Mouse (Mus musculus): ENCODE measurements at regions not wholly inside any gene's neighbourhood (a gene's known extent, or its start where the extent isn't known, plus 50 kb on each side); places are given as distances from the start of the nearest gene placed in this dataset.

DNA sequence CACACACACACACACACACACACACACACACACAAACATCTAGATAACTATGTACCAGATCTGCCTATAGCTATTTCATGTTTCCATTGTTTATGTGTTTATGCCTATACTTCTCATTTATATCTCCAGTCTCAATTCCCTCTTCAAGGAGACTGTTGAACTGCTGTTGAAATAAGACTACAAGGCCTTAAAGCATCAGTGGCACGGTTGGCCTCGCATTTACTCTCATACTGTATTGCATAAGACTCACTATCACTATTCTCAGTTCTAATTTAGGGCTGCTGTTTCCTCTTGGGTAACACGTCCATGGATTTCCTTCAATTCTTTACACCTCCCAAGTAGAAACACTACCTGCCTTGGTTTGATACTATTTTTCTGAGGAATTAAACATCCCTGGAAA, 414.5 kb upstream of the Ube2e3 start:
- no peak for TF ChIP-seq CTCF (IDR thresholded peaks at IDR 0.05)
- intact Hi-C loops (cut with DNase I): no loop called here
- no peak for DNase-seq
- H3K4me3 ChIP-seq: no peak overlapping the region
- no peak overlapping the region for H3K27ac ChIP-seq

DNA sequence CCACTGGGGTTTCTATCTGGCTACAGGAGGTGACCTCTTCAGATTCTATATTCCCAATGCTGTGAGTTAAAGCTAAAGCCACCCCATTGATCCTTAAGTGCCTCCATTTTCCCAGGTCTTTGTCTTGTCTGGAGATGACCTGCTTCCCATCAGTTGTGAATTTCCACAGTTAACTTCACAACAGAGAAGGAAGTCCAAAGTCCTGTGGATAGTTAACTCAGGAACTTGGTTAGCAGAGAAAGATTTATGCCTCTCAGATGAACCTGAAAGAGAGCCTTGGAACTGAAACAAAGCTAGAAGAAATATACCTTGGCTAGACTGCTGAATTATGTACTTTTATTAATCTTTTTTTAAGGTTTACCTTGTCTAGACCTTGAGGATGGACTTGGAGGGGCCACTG, 431.1 kb upstream of the Ube2e3 start:
- DNase-seq: no peak
- TF ChIP-seq CTCF (IDR thresholded peaks at IDR 0.05): no peak
- intact Hi-C loops (cut with DNase I): no loop called here
- H3K27ac ChIP-seq: no peak overlapping the region
- H3K4me3 ChIP-seq: no peak overlapping the region

DNA sequence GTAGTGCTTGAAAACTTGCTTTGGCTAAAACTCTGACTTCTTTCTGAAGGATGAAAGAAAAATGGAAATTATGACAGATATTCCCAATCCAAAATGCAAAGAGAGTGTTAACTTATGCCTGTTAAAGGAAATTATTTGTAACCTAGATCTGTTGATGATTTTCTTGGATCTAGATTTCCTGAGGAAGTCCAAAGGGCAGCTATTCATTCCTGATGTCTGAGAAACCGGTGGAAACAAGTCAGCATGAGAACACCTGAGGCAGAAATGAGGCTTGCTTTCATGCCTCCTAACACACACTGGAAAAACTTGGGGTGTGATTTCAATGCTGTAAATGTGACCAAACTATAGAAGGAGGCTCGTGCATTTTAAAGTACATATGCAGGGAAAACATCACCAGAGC, 432.9 kb upstream of the Ube2e3 start:
- intact Hi-C loops (cut with DNase I): no loop called here
- Histone ChIP-seq H3K4me3 (no peak overlapping the region), H3K27ac (no peak overlapping the region)
- no peak for TF ChIP-seq CTCF (IDR thresholded peaks at IDR 0.05)
- no peak for DNase-seq

DNA sequence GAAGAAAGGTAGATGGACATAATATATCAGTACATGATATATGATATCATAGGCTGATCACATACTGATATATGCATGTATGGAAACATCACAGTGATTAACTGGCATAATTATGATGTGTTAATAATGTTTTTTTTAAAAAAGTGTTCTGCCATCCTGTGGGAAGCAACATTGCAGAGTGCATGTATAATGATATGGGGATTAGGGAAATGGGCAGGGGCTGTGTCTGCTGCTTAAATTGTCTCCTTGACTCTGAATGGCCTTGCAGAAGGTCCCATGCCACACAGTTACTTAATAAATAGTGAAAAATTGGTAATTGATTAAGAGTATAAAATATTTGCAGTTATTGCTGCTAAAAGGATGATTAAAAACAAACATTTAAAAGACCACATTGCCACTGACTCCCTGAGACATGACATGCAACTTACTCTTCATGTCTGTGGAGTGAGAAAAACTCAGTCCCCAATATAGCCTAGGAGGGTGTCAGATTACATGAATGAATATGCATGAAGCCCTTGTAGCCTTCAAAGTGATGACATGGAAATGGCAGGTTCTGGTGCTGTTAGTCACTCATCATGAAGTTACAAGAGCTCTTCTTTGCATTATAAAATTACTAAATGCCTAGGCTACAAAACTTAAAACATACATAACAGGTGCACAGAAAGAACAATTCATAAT, 440.1 kb upstream of the Ube2e3 start:
- DNase-seq: no peak
- intact Hi-C loops (cut with DNase I): no loop called here

DNA sequence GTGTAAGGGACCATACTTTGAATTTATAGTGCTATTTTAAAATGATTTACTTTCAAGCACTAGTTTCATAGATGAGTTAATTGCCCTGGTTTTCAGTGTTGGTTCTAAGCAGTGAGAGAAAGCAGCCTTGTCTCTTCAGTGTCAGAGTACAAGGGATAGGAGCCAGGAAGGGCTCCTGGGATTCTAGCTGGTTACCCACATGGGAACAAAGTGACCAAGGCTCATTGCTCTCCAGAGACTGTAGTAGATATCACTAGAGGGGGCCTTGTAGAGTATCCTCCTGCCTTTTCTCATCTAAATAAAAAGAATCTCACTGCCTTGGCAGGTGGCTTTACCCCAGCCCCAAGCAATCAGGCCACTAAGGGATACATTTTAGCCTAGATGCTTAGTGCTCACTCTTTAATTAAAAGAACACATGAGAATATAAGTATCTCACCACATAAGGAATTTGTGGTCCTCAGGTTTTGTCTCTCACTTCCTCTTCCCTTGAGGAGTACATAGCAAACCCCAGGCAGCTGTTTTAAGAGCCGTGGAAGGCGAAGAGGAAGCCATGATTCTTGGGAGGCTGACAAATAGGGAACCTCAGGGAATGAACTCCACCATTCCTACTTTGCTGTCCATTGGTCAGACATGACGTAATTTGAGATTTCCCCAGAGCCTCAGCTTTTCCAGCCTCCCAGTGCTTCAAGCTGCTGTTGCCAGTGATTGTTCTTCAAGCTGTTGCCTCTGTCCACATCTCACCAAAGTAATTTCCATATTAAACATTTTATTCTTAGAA, 449.2 kb upstream of the Ube2e3 start:
- intact Hi-C loops (cut with DNase I): no loop called here
- DNase-seq: peak; percentile 20
- Histone ChIP-seq H3K27ac (0 out of 2 replicates have a peak overlapping the region, but pooled peaks have one; percentile 35), H3K4me3 (no peak overlapping the region)
- TF ChIP-seq CTCF (IDR thresholded peaks at IDR 0.05): no peak

More for the DNA sequence above, 440.1 kb upstream of the Ube2e3 start:
- no peak for TF ChIP-seq CTCF (IDR thresholded peaks at IDR 0.05)
- Histone ChIP-seq H3K4me3 (no peak overlapping the region), H3K27ac (no peak overlapping the region)

DNA sequence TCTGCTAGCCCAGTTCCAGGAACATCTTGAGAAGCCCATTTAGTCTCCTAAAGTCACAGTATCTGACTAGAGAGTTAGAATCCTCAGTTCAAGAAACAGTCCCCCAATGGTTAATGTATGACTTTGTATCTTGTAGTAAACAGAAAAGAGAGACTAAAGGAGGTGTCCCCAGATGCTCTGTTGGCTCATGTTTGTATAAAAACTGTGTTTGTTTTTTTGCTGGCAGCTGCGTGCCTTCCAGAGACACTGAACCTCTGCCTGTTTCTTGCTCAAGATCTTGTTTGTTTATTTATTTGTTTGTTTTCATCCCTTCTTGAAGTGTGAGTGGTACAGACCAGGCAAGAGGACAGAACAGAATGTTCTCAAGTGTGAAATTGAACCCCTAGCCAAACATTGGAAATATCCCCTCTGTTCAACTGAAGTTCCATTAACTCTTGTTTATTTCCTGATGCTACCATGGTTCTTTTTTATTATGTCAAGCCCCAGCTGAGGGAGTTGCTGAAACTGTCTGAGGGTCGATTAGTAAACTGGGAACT, 451.3 kb upstream of the Ube2e3 start:
- Histone ChIP-seq H3K4me3 (no peak overlapping the region), H3K27ac (no peak overlapping the region)
- no peak for DNase-seq
- intact Hi-C loops (cut with DNase I): no loop called here
- TF ChIP-seq CTCF (IDR thresholded peaks at IDR 0.05): no peak

DNA sequence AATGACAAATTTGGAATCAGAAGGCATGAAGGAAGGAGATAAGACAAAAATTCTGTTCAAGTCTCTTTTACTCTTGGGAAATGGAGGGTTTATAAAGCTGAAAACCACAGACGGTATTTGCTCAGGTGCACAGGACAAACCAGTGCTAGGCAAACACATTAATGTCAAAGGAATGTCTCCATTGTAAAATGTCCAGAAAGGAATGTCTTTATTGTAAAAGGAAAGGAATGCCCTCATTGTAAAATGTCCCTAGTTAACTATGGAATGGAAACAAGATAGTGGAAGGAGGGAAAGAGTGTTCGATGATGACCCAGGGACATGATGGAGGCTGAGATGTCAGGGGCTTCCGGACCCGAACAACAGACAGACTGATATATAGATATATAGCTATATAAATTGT, 454.9 kb upstream of the Ube2e3 start:
- no peak for TF ChIP-seq CTCF (IDR thresholded peaks at IDR 0.05)
- Histone ChIP-seq H3K4me3 (no peak overlapping the region), H3K27ac (no peak overlapping the region)
- DNase-seq: no peak
- intact Hi-C loops (cut with DNase I): no loop called here

DNA sequence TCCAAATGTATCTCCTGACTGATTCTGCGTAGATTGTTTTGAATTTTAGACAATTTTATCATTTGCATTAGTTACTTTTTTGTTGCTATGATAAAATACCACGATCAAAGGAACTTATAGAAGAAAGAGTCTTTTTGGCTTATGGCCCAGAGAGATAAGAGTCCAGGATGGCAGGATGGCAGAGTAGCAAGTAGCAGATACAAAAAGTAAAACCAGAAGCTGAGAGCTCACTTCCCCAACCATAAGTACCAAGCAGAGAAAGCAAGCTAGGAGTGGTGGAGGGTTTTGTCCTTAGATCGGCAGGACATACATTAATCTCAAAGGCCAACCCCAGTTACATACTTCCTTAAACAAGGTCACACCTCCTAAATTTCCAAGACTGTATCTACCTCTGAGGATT, 457.7 kb upstream of the Cwc22 start:
- DNase-seq: no peak
- intact Hi-C loops (cut with DNase I): no loop called here
- no peak overlapping the region for H3K4me3 ChIP-seq
- TF ChIP-seq CTCF (IDR thresholded peaks at IDR 0.05): no peak
- no peak overlapping the region for H3K27ac ChIP-seq

DNA sequence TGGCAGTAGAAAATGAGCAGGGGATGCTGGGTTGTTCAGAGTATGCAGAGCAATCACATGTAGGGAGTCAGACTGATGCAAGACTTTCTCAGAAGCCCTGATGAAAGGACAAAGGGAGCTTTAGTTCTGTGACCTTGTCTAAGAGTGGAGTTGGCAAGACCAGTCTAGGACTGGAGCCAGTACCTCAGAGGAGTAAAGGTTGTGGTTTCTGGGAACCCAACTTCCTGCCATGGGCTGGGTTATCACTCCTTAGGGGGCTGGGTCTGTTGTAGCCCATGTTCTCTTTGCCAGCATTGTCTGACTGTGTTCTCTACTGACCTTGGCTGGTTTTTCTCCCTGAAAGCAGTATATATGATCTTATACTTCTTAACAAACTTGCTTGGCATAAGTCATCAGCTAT, 453.1 kb upstream of the Cwc22 start:
- no peak overlapping the region for H3K4me3 ChIP-seq
- DNase-seq: no peak
- intact Hi-C loops (cut with DNase I): no loop called here
- H3K27ac ChIP-seq: no peak overlapping the region
- TF ChIP-seq CTCF (IDR thresholded peaks at IDR 0.05): no peak

DNA sequence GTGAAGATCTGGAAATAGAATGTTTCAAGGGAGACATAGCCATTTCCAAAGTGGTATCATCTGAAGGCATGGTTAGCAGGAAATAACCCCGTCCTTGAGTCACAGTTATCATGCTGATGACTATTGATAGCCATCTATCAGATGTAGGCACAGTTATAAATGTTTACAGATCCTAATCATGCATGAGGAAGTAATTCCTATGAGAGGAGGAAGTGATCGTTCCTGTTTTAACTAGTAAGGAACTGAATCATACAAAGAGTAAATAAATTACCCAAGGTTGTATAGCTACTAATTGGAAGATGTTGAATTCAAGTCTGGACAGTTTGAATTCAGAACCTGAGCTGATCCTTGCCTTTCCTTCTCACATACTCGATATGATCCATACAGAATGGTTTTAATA, 450.7 kb upstream of the Cwc22 start:
- no peak for DNase-seq
- no peak for TF ChIP-seq CTCF (IDR thresholded peaks at IDR 0.05)
- intact Hi-C loops (cut with DNase I): no loop called here
- Histone ChIP-seq H3K4me3 (no peak overlapping the region), H3K27ac (no peak overlapping the region)

DNA sequence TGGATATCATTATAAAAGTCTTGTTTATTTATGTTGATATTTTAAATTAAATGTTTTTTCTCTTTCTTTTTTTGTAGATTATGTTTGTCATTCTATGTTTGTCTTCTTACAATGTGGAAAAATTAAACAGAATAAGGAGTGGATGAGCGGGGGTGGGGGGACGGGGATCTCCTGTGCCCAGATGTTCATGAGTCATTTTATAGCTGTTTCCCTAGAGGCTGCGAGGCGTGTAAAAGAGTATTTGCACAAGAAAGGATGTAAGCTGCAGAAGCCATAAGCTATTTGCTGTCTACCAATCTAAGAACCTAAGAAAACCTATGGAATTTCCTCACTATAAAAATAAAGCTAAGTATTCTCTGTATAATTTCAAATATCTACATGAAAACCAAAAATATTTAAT, 446.9 kb upstream of the Cwc22 start:
- no peak overlapping the region for H3K4me3 ChIP-seq
- H3K27ac ChIP-seq: no peak overlapping the region
- no peak for TF ChIP-seq CTCF (IDR thresholded peaks at IDR 0.05)
- DNase-seq: no peak
- intact Hi-C loops (cut with DNase I): no loop called here

DNA sequence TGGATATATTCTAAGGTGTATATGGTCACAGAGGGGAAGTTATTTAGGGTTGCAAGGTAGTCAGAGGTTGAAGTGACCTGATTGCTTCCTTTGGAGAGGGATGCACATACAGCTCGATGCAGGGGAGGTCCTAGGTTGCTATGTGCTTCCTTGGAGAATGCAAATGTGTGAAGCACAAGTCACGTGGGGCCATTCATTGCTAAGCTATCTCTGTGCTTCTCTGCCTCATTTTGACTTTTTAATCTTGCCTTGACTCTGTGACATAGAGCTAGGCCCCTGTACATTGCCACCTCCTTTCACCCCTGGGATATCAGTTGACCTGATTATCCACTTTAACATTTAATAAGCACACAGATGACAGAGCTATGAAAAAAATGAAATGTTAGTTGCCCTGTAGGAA, 446.2 kb upstream of the Cwc22 start:
- intact Hi-C loops (cut with DNase I): no loop called here
- TF ChIP-seq CTCF (IDR thresholded peaks at IDR 0.05): no peak
- Histone ChIP-seq H3K4me3 (no peak overlapping the region), H3K27ac (no peak overlapping the region)
- DNase-seq: no peak

DNA sequence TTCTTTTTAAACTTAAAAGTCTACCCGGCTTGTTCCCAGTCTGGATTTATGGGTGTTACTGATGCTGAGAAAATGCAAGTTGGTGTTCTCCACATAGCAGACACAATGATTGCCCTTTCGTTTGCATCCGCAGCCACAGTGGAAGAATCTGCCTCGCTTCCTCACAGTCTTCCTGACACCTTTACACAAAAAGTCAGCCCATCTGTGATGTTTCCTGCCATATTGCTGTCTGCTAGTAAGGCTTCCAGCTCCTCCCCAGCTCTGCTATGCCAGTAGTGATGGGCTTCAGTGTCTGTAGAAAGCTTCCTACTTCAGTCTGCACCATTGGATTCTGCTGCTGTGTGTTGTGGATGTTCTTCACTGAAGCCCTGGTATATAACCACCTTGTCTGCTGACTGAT, 441.8 kb upstream of the Cwc22 start:
- intact Hi-C loops (cut with DNase I): no loop called here
- no peak for TF ChIP-seq CTCF (IDR thresholded peaks at IDR 0.05)
- H3K4me3 ChIP-seq: no peak overlapping the region
- no peak for DNase-seq
- no peak overlapping the region for H3K27ac ChIP-seq

DNA sequence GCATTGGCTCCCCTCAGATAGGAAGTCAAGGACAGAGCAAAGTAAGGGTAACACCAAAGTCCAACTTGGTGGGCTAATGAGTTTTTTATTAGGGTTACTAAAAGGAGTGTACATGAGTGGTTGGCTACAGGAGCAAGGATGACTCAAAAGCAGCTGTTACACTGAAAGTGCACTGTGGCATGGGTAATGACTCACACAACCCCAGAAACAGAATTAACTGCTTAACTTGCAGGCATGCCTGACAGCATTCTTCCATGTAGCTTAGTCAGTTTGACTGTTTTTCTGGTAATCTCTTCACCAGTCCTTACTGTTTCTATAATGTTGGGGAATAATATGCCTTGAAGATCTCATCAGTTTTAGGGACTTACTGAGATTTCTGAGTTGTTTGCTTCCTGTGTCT, 435.1 kb upstream of the Cwc22 start:
- H3K4me3 ChIP-seq: no peak overlapping the region
- H3K27ac ChIP-seq: no peak overlapping the region
- TF ChIP-seq CTCF (IDR thresholded peaks at IDR 0.05): no peak
- intact Hi-C loops (cut with DNase I): no loop called here
- no peak for DNase-seq

Measured in gastrocnemius, adult 2 months (tissue).